Mouse (Mus musculus): ENCODE data around the gene Bahcc1.

Gene Bahcc1

GRCm38 (mm10) chr11:120242726-120243530 is 10.2 kb downstream of the Bahcc1 start:
- DNase-seq (ENCODE audit: low read depth, low spot score): peak; percentile 33

DNA sequence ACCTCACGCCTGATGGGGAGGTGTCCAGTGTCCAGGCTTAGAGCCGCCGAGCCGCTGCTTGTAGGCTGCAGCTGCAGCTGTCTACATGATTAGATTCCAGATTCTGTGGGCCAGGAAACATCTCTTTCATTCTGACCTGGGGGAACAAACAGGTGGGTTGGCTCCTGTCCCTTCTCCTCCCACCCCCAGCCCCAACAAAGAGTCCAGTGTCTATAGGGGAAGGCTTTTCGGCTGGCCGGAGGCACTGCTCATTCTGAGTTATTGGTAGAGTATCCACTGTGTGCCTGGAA is 10.7 kb downstream of the Bahcc1 start:
- no peak for DNase-seq (ENCODE audit: low read depth, low spot score)

- DNase-seq (ENCODE audit: low read depth, low spot score): no peak
These were observed 15.5 kb downstream of the Bahcc1 start for GRCm38 (mm10) chr11:120248160-120248793.

GRCm38 (mm10) chr11:120248899-120249298 is 16.2 kb downstream of the Bahcc1 start:
- DNase-seq (ENCODE audit: low read depth, low spot score): no peak

GRCm38 (mm10) chr11:120250991-120251949 is 18.5 kb downstream of the Bahcc1 start:
- peak; percentile 61 for DNase-seq (ENCODE audit: low read depth, low spot score)

- DNase-seq (ENCODE audit: low read depth, low spot score): peak; percentile 40
These were observed 19.2 kb downstream of the Bahcc1 start for GRCm38 (mm10) chr11:120251950-120252308.

GRCm38 (mm10) chr11:120252398-120252797 is 19.7 kb downstream of the Bahcc1 start:
- peak; percentile 76 for DNase-seq (ENCODE audit: low read depth, low spot score)

GRCm38 (mm10) chr11:120252843-120253645 is 20.3 kb downstream of the Bahcc1 start:
- peak; percentile 99 for DNase-seq (ENCODE audit: low read depth, low spot score)

DNA sequence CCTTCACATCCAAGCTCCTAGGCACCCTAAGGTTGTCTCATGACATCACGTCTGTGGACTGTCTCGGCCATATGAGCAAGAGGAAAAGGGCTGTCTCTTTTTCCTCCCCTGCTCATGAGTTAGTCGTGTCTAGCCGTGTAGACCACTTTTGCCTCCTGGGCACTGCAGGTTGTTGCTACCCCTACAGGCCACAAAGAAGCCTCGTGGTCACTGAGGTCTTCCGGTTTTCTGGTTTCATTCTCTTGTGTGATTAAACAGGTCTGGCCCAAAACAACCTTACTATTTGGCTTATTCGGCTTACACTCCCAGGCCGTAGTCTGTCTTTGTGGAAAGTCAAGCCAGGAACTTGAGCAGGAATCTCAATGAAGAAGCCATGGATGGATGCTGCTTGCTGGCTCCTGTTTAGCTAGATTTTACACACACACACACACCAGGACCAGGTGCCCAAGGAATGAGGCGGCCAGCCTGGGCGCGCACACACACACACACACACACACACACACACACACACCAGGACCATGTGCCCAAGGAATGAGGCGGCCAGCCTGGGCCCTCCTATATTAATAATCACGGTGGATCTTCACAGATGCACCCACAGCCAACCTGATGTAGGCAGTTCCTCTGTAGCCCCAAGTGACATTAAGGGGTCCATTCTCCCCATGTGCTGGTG is 21.0 kb downstream of the Bahcc1 start:
- DNase-seq (ENCODE audit: low read depth, low spot score): peak; percentile 30

- DNase-seq (ENCODE audit: low read depth, low spot score): no peak
These were observed 21.7 kb downstream of the Bahcc1 start for GRCm38 (mm10) chr11:120254420-120254819.

- no peak for DNase-seq (ENCODE audit: low read depth, low spot score)
These were observed 22.3 kb downstream of the Bahcc1 start for GRCm38 (mm10) chr11:120255038-120255437.

GRCm38 (mm10) chr11:120255499-120255898 is 22.8 kb downstream of the Bahcc1 start:
- DNase-seq (ENCODE audit: low read depth, low spot score): no peak

DNA sequence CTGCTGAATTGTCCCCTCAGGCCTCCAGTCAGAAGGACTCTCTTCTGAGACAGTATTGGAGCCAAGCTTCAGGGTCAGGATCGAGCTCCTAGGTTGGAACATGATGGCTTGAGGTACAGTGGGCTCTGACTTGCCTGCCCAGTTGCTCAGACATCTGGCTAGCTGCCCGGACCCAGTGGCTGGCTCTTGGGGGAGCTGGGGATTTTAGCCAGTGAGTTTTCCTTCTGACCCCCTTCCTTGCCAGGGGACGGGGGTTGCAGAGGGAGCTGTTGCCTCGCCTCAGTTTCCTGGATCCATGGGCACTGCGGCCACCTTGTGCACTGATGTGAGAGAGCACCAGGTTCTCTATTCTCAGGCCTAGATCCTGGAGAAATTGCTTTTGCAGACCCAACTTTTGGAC is 23.4 kb downstream of the Bahcc1 start:
- no peak for DNase-seq (ENCODE audit: low read depth, low spot score)

DNA sequence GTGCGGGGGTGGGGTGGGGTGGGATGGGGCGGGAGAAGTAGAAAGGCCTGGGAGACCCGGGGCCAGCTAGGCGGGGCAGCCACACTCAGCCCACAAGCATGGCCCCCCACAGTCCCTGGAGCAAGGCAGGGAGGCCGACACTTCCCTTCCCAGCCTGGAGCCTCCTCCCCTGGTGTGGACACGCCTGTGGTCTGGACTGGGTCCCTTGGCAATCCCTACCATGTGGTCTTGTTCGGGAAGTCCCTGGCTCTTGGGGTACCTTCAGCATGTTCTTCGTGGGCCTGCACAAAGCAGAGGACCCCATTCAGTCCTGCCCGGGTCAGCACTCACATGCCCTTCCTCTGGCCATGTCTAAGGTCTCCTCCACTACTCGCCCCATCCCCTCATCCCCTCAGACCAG is 23.8 kb downstream of the Bahcc1 start:
- DNase-seq (ENCODE audit: low read depth, low spot score): no peak

DNA sequence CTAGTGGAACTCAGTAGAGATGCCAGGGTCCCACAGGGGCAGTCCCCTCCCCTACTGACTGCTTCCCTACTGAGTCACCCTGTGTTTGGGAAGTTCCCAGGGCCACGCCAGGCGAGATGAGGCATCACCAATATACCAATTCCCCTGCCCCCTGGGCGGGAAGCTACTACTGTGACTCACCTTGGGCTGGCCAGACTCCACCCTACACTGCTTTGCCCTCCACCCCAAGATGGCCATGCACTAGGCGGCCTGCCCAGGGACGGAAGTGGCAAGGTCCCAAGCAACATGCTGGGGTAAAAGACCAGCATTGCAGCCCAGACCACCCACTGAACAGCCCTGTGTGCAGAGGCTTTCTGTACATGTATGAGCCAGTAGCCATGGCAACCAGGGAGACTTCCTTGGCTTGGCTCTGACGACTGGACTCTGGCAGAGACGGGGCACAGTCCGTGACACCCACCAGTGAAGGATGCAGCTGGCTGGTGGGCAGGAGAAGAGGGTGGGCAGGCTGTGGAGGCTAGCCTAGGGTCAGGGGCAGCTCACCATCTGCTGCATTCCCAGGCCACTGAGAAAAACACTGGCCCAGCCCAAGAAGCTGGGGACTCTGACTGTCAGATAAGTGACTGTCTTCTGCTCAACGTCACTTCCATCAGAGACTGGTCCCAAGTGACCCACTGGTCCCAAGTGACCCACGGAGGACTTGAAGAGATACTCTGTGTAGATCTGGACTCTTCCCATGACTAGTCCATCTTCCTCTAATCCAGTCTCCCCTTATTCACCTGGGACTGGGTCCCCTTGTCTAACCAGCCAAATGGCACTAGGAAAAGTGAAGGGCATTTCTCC is 24.5 kb downstream of the Bahcc1 start:
- DNase-seq (ENCODE audit: low read depth, low spot score): no peak

- DNase-seq (ENCODE audit: low read depth, low spot score): no peak
These were observed 25.2 kb downstream of the Bahcc1 start for GRCm38 (mm10) chr11:120257911-120258310.

DNA sequence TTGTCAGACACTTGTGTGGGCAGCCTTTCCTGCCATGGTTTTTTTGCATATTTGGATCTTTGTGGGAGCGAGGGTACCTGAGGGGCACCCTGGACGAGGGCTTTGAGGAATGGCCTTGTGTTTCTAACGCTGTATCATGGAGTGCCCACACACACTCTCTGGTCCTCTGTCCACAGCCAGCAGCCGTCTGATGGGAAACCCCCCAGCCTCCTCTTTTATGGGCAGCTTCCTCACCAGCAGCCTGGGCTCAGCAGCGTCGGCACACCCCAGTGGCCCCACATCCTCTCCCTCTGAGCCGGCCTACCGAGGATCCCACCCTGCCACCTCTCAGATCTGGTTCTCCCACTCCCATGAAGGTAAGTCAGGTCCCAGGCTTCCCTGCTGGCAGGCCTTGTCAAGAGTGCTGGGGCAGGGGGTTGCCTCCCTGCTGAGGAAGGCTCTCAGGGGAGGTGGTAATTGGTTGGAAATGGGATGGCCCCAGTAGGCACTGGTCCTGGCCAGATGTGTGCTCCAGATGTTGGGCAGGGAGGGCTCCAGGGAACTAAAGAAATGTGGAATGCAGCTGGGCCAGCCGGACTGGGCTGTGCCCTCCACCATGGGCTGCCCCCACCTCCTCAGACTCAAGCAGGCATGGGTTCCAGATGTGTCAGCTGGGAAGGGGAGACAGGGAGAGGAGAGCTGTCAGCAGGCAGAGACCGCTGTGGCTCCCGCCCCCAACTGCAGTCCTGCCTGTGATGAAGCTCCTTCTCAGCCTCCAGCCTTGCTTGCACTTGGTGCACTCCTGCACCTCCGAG is 26.3 kb downstream of the Bahcc1 start:
- DNase-seq (ENCODE audit: low read depth, low spot score): no peak

DNA sequence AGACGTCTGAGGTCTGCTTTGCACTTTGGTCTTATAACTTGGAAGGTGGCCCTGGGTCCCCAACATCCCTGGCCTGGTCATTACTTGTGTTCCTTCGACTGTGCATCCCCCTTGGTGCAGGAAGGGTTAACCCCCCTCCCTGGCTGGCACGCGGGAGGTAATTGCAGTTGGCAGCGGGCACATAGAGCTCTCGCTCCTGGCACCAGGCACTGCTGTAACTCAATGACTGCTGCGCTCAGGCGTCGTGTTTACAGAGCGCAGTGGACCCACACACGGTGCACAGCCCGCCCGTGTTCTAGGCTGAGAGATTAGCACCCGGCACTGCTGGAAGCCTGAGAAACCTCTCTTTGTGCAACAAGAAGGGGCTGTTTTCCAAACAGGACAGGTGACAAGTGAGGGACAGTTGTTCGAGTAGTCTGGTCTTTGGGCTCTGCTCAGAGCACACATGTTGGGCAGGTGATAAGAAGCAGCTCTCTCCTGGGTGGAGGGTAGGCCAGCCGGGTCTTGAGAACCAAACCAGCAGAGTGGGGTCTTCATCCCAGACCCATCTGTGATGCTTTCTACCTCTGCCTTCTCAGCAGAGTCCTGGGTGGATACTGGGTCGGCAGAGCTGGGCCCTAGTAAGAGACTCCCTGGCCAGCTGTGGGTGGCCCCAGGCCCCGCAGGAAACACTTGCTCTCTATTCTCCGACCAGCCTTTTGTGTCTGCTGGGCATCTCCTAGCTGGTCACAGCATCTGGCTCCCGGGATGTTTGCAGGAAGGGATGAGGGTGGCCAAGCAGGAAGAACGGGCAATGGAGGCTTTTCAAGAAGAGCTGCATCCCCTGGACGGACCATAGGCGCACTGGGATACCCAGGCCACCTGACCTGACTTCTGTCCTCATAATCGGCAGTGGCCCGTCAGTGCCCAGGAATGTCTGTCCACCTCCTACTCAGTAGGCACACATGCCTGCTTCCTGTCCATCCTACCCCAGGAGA is 27.3 kb downstream of the Bahcc1 start:
- no peak for DNase-seq (ENCODE audit: low read depth, low spot score)
